Mouse (Mus musculus) left cerebral cortex, adult 2 months (tissue): ENCODE results near the gene Asgr2. TPM values are rescaled to one million over a fixed set of nuclear protein-coding genes. Genes with fewer than 3 reads are reported as not detected.
A peak's percentile ranks its signal among the peaks of the same experiment; 100 is the strongest.

ENCODE experiments used
- DNase-seq, 2 experiments: peaks; one replicate each; pipeline ENCODE4 v3.0.0; 2021 to 2022; ENCODE audit warnings: low spot score in 2 of 2, mixed read lengths in 1 of 2; ENCODE audit errors: extremely low spot score in 1 of 2
- H3K27ac ChIP-seq: fragments of 200-600 bp; 2 replicates; pipeline ENCODE4 v1.8.1; 2022
- H3K4me3 ChIP-seq: fragments of 200-600 bp; 2 replicates; pipeline ENCODE4 v1.8.1; 2022
- CTCF ChIP-seq: fragments of 200-600 bp; IDR thresholded peaks from 2 replicates; pipeline ENCODE4 v1.8.1; 2022; ENCODE audit warnings: antibody characterized with exemption, mild to moderate bottlenecking, moderate library complexity
- intact Hi-C: fragments of 180-260 bp; cut with DNase I; formaldehyde crosslinking; loops from one replicate; pipeline ENCODE4 v1.15.1; 2025
- long read RNA-seq, 2 experiments: library from polyadenylated mRNA; stranded (forward); transcript quantifications; one replicate each; pipeline ENCODE4 v2.0.0; 2021; ENCODE audit warnings: borderline mapping rate in 2 of 2
- total RNA-seq, 2 experiments: library from RNA; stranded (reverse); gene quantifications; 2 replicates each; pipeline ENCODE4 v1.2.3; 2021

Asgr2 gene
- not detected for total RNA-seq
- long read RNA-seq, experiment 1: 0 reads
- long read RNA-seq, experiment 2: 0 reads

DNA sequence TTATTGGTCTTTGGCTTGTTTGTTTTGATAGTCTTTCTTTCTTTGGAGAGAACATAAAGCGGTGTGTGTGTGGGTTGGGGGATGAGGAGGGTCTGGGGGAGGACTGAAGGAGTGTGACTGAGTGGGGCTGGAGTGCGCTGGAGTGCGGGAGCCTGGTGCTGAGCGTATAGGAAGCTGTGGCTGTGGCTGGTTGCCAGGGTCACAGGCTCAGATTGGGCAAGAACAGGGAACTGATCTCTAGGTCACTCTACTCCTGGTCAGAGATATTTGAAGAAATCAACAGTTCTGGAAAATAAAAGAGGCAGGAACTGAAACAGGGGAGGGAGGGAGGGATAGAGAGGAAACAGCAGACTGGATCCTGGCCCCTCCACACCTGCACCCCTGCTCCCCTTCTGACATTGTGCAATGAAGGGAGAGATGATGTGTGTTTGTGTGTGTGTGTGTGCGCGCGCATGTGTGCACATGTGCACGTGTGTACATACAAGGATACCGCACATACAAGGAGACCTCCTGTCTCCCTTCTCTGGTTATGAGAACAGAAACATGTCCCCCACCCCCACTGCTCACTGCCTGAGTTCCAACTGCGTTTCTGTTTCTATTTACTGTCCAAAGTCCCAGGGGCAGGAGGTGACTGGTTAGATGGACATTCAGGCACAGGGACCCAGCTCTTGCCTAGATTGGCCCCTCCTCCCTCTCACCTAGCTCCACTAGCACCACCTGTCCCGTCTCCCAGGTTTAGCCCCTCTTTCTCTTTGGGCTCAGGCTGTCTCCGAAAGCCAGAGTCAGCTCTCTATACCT is at the start of gene Asgr2:
Asgr2 (plus strand) TSS at position 659 of the 798 bp plus-strand sequence.
- no peak for DNase-seq
- intact Hi-C loops: no loop called here

DNA sequence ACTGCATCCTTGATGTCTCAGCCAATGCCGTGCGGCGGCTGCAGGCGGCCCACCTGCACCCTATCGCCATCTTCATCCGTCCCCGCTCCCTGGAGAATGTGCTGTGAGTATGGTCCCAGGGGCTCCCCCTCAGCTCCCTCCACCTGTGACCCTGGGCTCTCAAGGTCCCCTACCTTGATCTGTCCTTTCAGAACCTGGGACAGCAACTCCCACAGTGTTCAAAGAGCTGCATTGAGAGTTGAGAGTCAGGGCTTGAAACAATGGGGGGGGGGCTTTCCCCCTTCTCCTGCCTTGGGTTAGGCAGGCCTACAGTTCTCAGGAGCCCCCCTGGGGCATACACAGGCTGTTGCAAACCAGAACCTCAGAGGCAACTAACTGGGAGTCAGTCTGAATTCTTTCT is 48.8 kb upstream of the Asgr2 start:
- Histone ChIP-seq H3K27ac (no peak overlapping the region), H3K4me3 (no peak overlapping the region)
- TF ChIP-seq CTCF: no peak
- intact Hi-C loops: no loop called here
- DNase-seq: no peak

More for the DNA sequence above, at the start of gene Asgr2:
- no peak for TF ChIP-seq CTCF
- Histone ChIP-seq H3K27ac (no peak within 1 kb of the TSS), H3K4me3 (no peak within 1 kb of the TSS)

DNA sequence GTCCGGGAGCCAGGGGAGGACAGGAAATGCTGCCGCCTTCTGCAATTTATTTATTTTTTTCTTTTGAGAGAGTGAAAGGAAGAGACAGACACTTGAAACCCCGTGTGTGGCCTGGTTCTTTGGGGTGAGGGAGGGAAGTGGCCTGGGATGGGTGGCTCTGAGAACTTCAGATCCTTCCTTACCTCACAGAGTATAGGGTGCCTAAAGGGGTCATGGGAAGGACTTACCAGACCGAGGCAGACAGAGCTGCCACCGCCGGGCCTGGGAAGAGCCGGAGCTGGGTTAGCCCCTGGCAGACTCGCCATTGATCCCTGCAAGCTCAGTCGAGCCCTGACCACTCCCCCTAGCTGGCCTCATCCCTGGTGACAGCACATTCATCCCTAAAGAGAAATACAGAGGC is 47.0 kb upstream of the Asgr2 start:
- TF ChIP-seq CTCF: no peak
- intact Hi-C loops: no loop called here
- no peak for DNase-seq
- Histone ChIP-seq H3K27ac (no peak overlapping the region), H3K4me3 (no peak overlapping the region)

DNA sequence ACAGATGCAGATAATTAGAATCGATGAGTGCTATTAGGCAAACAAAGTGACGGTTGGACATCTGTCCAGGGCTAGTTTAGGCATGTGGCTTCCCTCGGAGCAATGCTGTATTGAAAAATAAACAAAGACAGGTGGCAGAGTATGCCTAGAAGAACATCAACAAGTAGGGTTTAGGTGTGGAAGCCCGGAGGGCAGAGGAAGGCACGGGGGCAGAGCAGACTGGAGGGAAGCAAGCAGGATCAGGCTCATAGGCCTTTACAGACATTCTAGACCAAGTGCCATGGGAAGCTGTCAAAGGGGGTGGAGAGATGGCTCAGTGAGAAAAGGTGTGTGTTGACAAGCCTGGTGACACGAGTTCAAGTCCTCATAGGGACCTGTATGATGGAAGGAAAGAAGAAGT is 43.1 kb upstream of the Asgr2 start:
- no peak for TF ChIP-seq CTCF
- intact Hi-C loops: no loop called here
- DNase-seq: no peak
- H3K4me3 ChIP-seq: no peak overlapping the region
- no peak overlapping the region for H3K27ac ChIP-seq

DNA sequence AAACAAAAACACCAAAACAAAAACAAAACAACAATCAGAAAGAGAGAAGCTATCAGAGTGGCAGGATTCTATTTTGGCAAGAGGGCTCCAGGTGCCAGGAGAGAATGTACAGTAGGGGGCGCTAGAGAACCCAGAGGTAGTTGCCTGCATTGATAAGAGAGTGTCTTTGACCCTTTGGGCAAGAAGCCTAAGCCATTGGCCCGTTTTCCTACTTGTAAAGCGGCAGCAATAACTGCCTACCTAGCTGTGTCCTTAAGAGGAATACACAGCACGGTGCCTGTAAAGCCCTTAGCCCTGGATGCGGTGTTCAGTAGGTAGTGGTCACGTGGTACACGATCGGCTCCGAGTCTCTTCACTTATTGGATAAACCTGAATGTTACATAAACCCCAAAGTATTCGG is 42.6 kb upstream of the Asgr2 start:
- peak; percentile 57 for TF ChIP-seq CTCF
- intact Hi-C loops: no loop called here
- H3K27ac ChIP-seq: no peak overlapping the region
- no peak overlapping the region for H3K4me3 ChIP-seq
- no peak for DNase-seq

DNA sequence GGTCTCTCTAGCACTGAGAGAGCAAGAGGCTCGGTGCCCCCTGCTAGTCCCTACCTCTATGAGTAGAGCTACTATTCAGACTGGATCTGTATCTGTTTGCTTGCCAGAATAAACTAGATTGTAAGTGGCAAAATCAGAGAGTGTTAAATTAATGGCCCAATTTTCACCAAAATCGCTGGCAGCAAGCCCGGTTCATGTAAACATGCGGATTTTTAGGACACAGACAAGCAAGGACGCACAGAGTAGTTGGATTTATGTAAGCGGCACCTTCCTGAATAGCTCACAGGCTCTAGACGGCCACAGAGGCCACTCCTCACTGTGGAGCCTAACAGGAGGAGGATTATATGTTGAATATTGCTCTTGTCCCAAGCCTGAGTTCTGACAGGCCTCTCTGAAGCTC is 39.3 kb upstream of the Asgr2 start:
- TF ChIP-seq CTCF: no peak

DNA sequence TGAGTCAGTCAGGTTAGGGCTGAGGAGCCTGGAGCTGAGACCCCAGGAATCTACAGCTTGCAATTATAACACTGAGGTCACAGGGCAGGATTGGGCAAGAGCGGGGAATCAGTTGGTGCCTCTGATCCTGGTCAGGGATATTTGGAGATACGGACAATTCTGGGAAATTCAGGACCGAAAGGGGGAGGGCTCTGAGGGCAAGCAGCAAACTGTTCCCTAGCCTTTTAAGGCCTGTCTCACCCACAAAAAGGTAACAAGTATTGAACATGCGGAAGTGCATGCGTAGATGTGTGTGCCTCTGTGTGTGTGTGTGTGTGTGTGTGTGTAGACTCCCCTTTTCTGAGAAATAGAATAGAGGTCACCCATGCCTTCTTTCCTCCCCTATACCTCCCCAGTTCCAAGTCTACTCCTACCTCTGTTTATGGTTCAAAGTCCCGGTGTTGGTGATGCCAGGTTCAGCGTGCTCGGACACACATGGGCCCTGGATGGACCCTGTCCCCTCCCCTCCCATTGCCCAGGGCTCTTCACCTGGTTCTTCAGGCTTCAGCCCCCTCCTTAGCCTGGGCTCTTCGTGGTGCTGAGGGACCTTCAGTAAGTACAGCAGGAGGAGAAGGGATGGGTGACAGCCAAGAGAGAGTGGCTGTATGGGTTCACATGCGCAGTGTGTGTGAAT is 38.4 kb upstream of the Asgr2 start, which contains the start of gene Asgr1:
Asgr1 (plus strand) TSS at position 188 of the 673 bp plus-strand sequence.
- no peak within 1 kb of the TSS for H3K27ac ChIP-seq
- DNase-seq: no peak
- TF ChIP-seq CTCF: no peak
- intact Hi-C loops: loop anchor here (2.0 kb wide), 1 partner anchor 159 kb away; the partner anchor contains the start of gene Slc16a11
- H3K4me3 ChIP-seq: no peak within 1 kb of the TSS

More for the DNA sequence above, 39.3 kb upstream of the Asgr2 start:
- Histone ChIP-seq H3K27ac (no peak overlapping the region), H3K4me3 (no peak overlapping the region)
- intact Hi-C loops: no loop called here
- no peak for DNase-seq

DNA sequence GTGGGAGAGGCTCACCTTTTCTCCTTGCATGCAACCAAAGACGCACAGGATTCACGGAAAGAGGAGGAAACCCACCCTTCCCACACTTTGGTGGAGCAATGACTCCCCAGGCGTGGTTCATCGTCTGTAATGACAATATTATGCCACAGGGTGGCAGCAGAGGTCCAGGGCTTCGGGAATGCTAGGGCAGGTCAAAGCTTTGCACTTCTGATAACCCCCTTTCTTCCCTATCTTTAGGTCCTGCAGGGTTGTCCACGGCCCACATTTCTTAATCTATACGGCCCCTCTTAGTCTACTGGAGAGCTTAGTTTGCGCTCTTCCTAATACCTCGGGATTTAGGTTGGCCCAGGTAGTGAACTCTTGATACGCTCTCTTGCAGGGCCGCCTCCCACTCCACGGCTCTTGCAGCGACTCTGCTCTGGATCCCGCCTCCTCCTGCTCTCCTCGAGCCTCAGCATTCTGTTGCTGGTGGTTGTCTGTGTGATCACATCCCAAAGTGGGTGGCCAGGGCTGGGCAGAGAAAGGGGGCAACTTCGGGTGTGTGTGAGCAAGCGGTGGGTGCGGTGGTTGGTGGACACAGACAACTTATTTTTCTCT is 36.7 kb upstream of the Asgr2 start:
- peak; percentile 62 to 74 for DNase-seq
- no peak overlapping the region for H3K27ac ChIP-seq
- intact Hi-C loops: loop anchor here (2.0 to 5.0 kb wide), 2 partner anchors 123 to 157 kb away; partner anchors contain the start of gene Slc16a11
- peak; percentile 93 for TF ChIP-seq CTCF
- H3K4me3 ChIP-seq: no peak overlapping the region

DNA sequence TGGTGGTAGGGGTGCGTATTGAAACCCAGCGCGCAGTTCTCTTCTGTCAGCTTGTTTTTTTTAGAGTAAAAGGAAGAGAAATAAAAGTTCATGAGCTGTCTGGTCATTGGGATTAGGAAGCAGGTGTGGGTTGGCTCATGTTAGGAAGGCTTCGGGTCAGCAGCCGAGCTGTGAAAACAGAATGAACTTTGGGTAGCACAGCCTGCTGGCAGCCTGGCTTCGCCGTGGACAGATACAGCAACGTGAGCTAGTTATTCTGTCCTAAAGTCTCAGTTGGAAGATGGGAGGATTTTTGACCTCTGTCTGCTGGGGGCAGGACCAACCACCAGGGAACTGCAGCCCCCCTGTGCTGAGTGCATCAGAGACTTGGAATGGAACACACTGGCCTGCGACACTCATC is 34.6 kb upstream of the Asgr2 start:
- intact Hi-C loops: loop anchor here (5.0 kb wide), 1 partner anchor 126 kb away; no protein-coding TSS in a partner anchor
- no peak for TF ChIP-seq CTCF
- no peak for DNase-seq
- Histone ChIP-seq H3K27ac (no peak overlapping the region), H3K4me3 (no peak overlapping the region)

DNA sequence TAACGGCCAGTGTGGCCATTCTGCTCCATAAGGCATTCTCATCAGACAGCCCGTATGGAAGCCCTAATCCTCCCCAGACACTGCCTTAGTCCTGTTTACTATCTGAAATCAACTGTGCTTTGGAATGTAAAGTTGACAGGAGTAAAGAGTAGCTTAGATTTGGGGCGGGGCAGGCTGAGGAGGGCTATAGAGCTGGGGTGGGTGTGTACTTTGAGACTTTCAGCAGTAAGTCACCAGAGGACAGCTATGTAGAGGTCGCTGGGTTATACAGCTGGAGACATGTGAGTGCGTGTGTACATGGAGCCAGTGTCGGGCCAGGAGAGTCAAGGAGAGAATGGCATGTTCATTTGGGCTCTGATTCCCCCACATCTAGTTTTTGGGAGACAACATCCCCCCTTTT is 32.5 kb upstream of the Asgr2 start:
- no peak overlapping the region for H3K4me3 ChIP-seq
- H3K27ac ChIP-seq: no peak overlapping the region
- TF ChIP-seq CTCF: no peak
- intact Hi-C loops: loop anchor here (5.0 kb wide), 1 partner anchor 128 kb away; no protein-coding TSS in a partner anchor
- DNase-seq: no peak

DNA sequence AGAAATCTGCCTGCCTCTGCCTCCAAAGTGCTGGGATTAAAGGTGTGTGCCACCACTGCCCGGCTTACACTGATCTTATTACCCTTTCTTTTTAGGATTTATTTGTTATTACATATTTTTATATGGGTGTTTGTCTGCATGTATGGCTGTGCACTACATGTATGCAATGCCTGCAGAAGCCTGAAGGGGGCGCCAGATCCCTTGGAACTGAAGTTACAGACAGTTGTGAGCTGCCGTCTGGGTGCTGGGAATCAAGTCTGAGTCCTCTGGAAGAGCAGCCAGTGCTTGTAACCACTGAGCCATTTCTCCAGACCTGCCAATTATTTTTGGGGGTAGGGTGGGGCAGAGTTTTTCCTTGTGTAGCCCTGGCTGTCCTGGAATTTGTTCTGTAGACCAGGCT is 29.4 kb upstream of the Asgr2 start:
- Histone ChIP-seq H3K27ac (no peak overlapping the region), H3K4me3 (no peak overlapping the region)
- DNase-seq: no peak
- TF ChIP-seq CTCF: peak; percentile 3
- intact Hi-C loops: no loop called here

DNA sequence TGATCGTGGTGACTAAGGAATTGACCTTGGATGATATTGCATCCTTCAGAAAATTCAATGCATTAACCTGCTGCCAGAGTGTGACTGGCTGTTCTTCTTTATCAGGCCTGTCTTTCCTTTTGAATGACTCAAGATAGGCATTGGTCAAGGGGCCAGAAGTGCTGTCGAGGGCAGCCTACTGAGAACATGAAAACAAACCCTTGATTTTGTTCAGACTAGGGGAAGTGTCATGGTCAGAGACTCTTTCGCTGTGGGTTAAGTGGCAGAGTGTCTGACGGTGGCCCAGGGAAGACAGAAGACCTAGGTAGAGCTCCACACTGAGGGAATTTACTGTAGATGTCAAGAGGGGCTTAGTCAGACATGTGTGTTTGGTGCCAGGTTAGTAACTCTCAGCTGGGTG is 25.7 kb upstream of the Asgr2 start:
- TF ChIP-seq CTCF: no peak
- Histone ChIP-seq H3K4me3 (no peak overlapping the region), H3K27ac (no peak overlapping the region)
- intact Hi-C loops: no loop called here
- DNase-seq: no peak
